Mouse (Mus musculus) hindbrain, embryonic 12.5 days (tissue): Measurements from ENCODE around the gene Fam13c. TPM values are rescaled to one million over a fixed set of nuclear protein-coding genes. Genes with fewer than 3 reads are reported as not detected.
A peak's percentile ranks its signal among the peaks of the same experiment; 100 is the strongest.
"Not testable (repeated sequence)": the region's sequence is repeated elsewhere in the genome, so short reads cannot be mapped to it uniquely, and the experiment has no call there.

Source experiments
- ATAC-seq: fragments of 200-750 bp; cut with Nextera tagmentation; 2 replicates; pipeline ENCODE4 v1.8.0; 2017; ENCODE audit warnings: moderate TSS enrichment; ENCODE audit not compliant: low FRiP score
- H3K27ac ChIP-seq: fragments of 300-500 bp; sonication (generic); 2 replicates; pipeline ENCODE4 v1.5.1; 2016; ENCODE audit warnings: mild to moderate bottlenecking
- H3K27me3 ChIP-seq: fragments of 300-500 bp; sonication (generic); 2 replicates; pipeline ENCODE4 v1.6.1; 2016; ENCODE audit warnings: mild to moderate bottlenecking
- H3K36me3 ChIP-seq: fragments of 300-500 bp; sonication (generic); 2 replicates; pipeline ENCODE4 v1.6.1; 2016; ENCODE audit warnings: mild to moderate bottlenecking
- H3K4me1 ChIP-seq: fragments of 300-500 bp; sonication (generic); 2 replicates; pipeline ENCODE4 v1.6.1; 2016
- H3K4me2 ChIP-seq: fragments of 300-500 bp; sonication (generic); replicated peaks from 2 replicates; pipeline ENCODE4 v1.6.1; 2016; ENCODE audit warnings: mild to moderate bottlenecking
- H3K4me3 ChIP-seq: fragments of 300-500 bp; sonication (generic); 2 replicates; pipeline ENCODE4 v1.5.1; 2016; ENCODE audit warnings: mild to moderate bottlenecking
- H3K9ac ChIP-seq: fragments of 300-500 bp; sonication (generic); 2 replicates; pipeline ENCODE4 v1.6.1; 2016; ENCODE audit warnings: mild to moderate bottlenecking, moderate library complexity
- H3K9me3 ChIP-seq: fragments of 300-500 bp; sonication (generic); replicated peaks from 2 replicates; pipeline ENCODE4 v1.6.1; 2016; ENCODE audit warnings: mild to moderate bottlenecking
- WGBS: fragments of 180-500 bp; shearing (Covaris S2); methylation state at CpG from one replicate; pipeline ENCODE4 v1.1.7; 2016; 5-methylcytosine and 5-hydroxymethylcytosine counted together
- polyA plus RNA-seq: library from polyadenylated mRNA; unstranded; fragments of >200 nt; fragmentation: Nextera tagmentation; extraction: Ambion mirVana; gene quantifications from 2 replicates; pipeline ENCODE4 v1.2.1, GENCODE M21; 2016

The Fam13c gene
- polyA plus RNA-seq, 1 experiment from 2014 or later = 22.1 TPM

DNA sequence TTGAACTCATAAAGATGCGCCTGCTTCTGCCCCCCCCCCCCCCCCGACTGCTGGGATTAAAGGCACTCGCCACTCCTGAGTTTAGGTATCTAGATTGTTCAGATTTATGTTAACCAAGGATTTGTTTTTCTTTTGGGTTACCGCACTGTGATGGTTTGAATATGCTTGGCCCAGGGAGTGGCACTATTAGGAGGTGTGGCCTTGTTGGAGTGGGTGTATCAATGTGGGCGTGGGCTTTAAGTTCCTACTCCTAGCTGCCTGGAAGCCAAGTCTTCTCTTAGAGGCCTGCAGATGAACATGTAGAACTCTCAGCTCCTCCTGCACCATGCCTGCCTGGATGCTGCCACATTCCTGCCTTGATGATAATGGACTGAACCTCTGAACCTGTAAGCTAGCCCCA lies 6.5 kb upstream of the Fam13c start:
- not testable (repeated sequence) for H3K4me3 ChIP-seq, ATAC-seq, H3K4me2 ChIP-seq, H3K27me3 ChIP-seq, H3K4me1 ChIP-seq, H3K36me3 ChIP-seq, H3K9ac ChIP-seq, H3K27ac ChIP-seq, H3K9me3 ChIP-seq
- 89% methylated on average over 4 of the region's 5 CpGs for WGBS

DNA sequence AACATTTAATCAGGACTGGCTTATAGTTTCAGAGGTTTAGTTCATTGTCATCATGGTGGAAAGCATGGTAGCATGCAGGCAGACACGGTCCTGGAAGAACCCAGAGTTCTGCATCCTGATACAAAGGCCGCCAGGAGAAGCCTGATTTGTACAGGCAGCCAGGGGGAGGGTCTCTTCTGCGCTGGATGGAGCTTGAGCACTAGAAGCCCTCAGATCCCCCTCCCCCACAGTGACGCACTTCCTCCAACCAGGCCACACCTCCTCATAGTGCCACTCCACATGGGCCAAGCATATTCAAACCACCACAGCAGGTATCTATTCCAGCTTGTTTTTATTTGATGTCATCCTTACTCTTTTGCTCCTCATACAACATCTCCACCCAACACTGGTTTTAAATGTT lies 3.6 kb upstream of the Fam13c start:
- WGBS = 86% methylated on average over 4 of the region's 4 CpGs
- H3K9me3 ChIP-seq = no peaks in the 10 kb centered on the region
- peaks cover 8% of the 10 kb centered on the region for H3K4me1 ChIP-seq
- no peak overlapping the region for H3K4me2 ChIP-seq
- ATAC-seq = no peak
- no peak overlapping the region for H3K27ac ChIP-seq
- H3K36me3 ChIP-seq = no peaks in the 10 kb centered on the region
- no peak overlapping the region for H3K9ac ChIP-seq
- no peaks in the 10 kb centered on the region for H3K27me3 ChIP-seq
- H3K4me3 ChIP-seq = no peak overlapping the region

DNA sequence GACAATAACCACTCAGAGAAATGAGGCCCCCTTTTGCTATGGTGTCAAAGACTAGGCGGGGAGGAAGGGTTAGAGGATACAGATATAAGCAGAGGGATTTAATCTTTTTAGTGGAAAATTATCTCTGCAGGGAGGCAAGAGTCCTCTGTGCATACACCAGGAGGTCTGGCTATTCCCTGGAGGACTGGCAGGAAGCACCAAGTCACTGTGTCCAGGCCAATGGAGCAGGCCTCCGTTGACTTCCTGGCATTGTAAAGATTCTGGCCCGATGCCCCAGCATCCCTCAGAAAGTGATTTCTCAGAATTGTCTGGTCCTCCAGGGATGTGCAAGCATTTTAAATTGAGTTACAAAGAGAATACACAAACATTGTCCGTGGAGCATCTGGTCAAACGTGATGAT lies 3.0 kb upstream of the Fam13c start:
- H3K27ac ChIP-seq = no peak overlapping the region
- WGBS = 82% methylated on average over 5 of the region's 5 CpGs

DNA sequence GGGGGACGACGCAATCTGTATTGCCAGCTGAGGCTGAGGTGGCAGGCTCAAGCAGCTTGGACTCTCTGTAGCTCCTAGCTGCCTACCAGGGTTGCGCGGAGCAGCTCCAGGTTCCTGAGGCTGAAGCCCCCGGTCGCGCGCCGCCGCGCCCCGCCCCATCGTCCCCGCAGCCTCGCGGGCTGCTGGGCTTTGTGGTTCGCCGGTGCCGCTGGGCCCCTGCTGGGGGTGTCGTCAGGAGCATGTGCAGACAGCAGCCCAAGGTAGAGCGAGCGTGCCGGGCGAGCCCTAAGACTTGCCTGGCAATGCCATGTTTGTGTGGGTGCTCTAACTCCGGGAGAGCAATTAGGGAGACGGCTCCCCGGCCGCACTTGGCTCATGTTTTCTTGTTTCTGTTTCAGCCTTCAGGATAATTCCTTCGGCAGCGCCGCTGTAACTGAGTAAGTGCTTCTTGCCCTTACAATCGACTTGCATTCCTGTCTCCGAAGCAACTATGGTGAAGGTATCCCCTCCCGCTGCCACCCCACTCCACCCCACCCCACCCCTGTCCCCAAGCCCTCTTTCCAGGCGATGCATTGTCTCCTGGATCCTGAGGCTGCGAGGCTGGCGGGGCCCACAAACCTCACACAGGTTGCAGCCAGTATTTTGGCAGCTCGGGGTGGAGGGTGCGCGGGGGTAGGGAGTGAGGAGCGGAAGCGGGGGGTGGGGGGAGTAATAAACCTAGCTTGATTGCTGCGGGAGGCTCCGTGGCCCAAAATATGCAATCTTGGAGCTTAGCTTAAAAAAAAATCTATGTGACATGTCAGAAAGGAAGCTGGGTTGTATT lies 569 bp downstream of the Fam13c start:
- H3K9ac ChIP-seq = peak overlapping the region; percentile 82
- WGBS = under 1% methylated on average over 44 of the region's 44 CpGs
- H3K4me1 ChIP-seq = peaks cover 26% of the 10 kb centered on the region

More for the DNA sequence above, 3.0 kb upstream of the Fam13c start:
- Histone ChIP-seq H3K27me3 (no peaks in the 10 kb centered on the region), H3K9ac (no peak overlapping the region), H3K9me3 (no peaks in the 10 kb centered on the region), H3K36me3 (no peaks in the 10 kb centered on the region), H3K4me2 (no peak overlapping the region), H3K4me3 (no peak overlapping the region), H3K4me1 (peaks cover 14% of the 10 kb centered on the region)
- no peak for ATAC-seq

DNA sequence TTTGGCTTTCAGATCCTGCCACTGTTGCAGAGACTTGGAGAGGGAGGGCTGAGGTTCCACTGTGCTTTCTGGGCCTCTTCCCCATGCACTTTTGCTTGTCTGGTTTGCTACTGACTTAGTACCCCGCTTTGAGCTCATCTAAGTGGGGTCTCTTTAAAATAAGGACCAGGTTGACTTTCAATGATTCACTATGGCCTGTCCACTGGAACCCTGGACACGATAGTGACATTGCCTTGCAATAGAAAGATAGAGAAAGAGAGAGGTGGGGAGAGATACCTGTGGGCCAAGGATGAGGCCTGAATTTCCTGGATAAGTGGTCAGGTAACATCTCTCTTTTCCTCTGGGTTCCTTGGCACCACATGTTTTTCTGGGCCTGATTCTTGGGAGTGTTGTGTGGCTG lies 1.9 kb downstream of the Fam13c start:
- Histone ChIP-seq H3K9ac (peak overlapping the region; percentile 82; the same call in 1 of the 2 replicates), H3K27ac (no peak overlapping the region), H3K4me2 (peak overlapping the region; percentile 78), H3K4me1 (peaks cover 26% of the 10 kb centered on the region), H3K9me3 (no peaks in the 10 kb centered on the region), H3K4me3 (peak overlapping the region; percentile 63), H3K27me3 (no peaks in the 10 kb centered on the region), H3K36me3 (no peaks in the 10 kb centered on the region)
- 87% methylated on average over 2 of the region's 2 CpGs for WGBS
- no peak for ATAC-seq

More for the DNA sequence above, 569 bp downstream of the Fam13c start:
- Histone ChIP-seq H3K36me3 (no peaks in the 10 kb centered on the region), H3K4me2 (peak overlapping the region; percentile 78), H3K27ac (peak overlapping the region; percentile 96), H3K27me3 (no peaks in the 10 kb centered on the region), H3K4me3 (peak overlapping the region; percentile 63), H3K9me3 (no peaks in the 10 kb centered on the region)
- ATAC-seq = peak; percentile 94

DNA sequence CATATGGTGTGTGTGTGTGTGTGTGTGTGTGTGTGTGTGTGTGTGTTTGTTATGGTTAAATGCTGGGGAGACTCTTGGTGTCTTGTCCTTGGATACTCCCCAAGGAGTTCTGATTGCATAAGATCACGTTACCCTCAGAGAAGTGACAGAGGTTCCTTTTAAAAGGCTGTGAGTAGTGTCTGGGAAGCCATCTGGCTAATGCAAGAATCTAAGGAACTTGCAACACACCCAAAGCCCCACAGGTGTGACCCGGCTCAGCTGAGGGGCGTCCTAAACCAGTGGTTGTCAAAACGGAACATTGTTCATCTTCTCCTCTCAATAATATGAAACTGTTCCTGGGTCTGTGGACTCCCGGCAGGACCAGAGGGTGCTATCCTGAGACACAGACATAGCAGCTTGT lies 2.3 kb downstream of the Fam13c start:
- Histone ChIP-seq H3K36me3 (no peaks in the 10 kb centered on the region), H3K4me2 (peak overlapping the region; percentile 78), H3K9ac (no peak overlapping the region; the same call in 1 of the 2 replicates), H3K27me3 (no peaks in the 10 kb centered on the region), H3K27ac (no peak overlapping the region), H3K4me3 (0 out of 2 replicates have a peak overlapping the region, but pooled peaks have one; percentile 4), H3K4me1 (peaks cover 26% of the 10 kb centered on the region), H3K9me3 (no peaks in the 10 kb centered on the region)
- no peak for ATAC-seq
- WGBS = 69% methylated on average over 5 of the region's 5 CpGs

DNA sequence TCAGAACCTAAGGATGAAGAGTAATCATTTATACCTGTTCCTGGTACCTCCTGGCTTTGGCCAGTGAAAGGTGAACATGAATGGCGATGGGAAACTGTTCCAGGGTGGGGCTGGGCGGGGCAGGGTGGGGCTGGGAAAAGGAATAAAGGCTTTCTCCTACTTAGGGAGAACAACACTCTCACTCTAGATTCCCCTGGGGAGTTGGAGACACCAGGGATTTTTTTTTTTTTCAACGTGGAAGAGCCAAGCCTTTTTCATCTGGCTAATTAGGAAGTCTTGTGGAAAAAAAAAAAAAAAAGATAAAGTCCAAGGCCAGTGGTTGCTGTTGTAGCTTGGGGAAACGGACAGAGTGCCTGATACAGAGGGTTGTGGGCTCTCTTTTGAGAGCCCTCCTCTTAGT lies 7.5 kb downstream of the Fam13c start:
- ATAC-seq = no peak
- H3K27ac ChIP-seq = no peak overlapping the region
- H3K36me3 ChIP-seq = peaks cover 22% of the 10 kb centered on the region
- 71% methylated on average over 4 of the region's 4 CpGs for WGBS
- H3K4me3 ChIP-seq = no peak overlapping the region
- no peaks in the 10 kb centered on the region for H3K9me3 ChIP-seq
- H3K4me2 ChIP-seq = no peak overlapping the region
- H3K27me3 ChIP-seq = no peaks in the 10 kb centered on the region
- no peak overlapping the region for H3K9ac ChIP-seq
- H3K4me1 ChIP-seq = peaks cover 7% of the 10 kb centered on the region

DNA sequence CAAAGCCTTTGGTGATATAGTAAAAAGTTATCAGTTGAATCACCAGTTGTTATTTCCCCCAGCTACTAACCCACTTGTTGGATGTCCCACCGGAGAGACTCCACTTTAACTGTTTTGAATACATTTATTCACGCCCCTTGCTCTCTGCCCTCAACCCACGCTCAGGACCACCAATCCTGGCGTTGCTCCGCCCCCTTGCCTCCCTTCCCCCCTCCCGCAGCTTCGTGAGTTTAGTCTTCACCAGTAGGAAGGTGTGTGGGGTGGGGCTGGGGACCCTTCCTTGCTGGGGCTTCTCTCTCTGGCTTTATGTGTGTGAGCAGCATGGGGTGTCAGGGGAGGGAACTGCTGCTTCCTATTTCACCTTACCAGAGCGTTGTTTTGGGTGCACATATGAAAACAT lies 8.9 kb downstream of the Fam13c start:
- no peaks in the 10 kb centered on the region for H3K27me3 ChIP-seq
- peaks cover 26% of the 10 kb centered on the region for H3K36me3 ChIP-seq
- no peaks in the 10 kb centered on the region for H3K9me3 ChIP-seq
- ATAC-seq = no peak
- H3K4me3 ChIP-seq = no peak overlapping the region
- H3K27ac ChIP-seq = no peak overlapping the region
- 41% methylated on average over 8 of the region's 8 CpGs for WGBS
- H3K4me1 ChIP-seq = no peaks in the 10 kb centered on the region
- H3K4me2 ChIP-seq = no peak overlapping the region
- no peak overlapping the region for H3K9ac ChIP-seq

DNA sequence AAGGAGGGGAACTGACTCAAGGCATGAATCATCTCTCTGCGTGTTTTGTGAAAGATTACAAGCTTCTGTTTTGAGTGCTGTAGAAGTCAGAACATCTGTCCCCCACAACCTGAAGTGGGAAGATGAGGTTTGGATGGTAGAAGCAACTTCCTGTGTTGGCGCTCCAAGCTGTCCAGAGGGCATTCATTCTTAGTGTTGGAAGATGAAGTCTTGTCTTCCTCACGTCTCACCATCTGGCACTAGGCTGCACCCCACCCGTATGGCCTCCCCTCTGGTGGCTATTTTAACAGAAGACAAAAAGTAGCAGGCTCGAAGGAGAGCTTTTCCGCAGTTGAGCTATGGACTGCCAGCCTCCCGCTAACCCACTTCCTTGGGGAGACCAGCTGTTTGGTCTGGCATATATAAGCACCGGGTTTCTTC lies 15.6 kb downstream of the Fam13c start:
- no peak for ATAC-seq
- Histone ChIP-seq H3K36me3 (peaks cover 36% of the 10 kb centered on the region), H3K9me3 (no peaks in the 10 kb centered on the region; the same call in 1 of the 2 replicates), H3K27ac (no peak overlapping the region), H3K4me2 (no peak overlapping the region), H3K4me1 (no peaks in the 10 kb centered on the region), H3K9ac (no peak overlapping the region), H3K4me3 (no peak overlapping the region), H3K27me3 (no peaks in the 10 kb centered on the region)
- WGBS = 89% methylated on average over 8 of the region's 8 CpGs

DNA sequence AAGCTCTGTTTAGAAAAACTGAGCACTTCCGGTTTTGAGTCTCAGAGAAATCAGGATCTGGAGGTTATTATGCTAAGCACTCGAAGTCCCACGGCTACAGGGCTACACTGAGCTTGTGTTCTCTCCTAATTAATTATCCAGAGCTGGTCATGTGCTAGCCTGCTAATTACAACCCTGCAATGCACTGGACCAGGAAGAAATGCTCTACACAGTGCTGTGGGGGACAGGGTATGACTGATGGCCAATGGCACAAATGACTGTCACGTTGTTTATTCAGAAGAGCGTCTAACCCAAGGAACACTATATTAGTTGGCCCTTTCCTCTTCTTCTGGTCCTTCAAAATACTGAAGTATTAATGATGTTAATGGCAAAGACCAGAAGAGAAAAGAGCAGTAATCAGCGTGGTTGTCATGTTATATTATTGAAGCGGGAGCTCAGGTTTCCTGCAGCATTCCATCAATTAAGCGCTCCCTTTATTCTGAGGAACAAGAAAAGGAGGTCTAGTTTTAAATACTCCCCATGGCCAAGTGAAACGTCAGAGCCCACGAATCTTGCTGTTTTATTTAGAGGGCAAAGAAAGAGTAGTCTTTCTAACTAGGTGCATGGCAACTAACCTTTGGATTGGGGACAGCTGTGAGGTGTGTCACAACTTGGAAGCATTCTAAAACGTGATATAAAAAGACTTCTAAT lies 18.4 kb downstream of the Fam13c start:
- Histone ChIP-seq H3K4me1 (no peaks in the 10 kb centered on the region), H3K9me3 (no peaks in the 10 kb centered on the region; the same call in 1 of the 2 replicates), H3K27me3 (no peaks in the 10 kb centered on the region), H3K36me3 (peaks cover 46% of the 10 kb centered on the region), H3K27ac (peak overlapping the region; percentile 18; the same call in 1 of the 2 replicates), H3K4me3 (no peak overlapping the region), H3K4me2 (no peak overlapping the region), H3K9ac (no peak overlapping the region)
- peak; percentile 85 for ATAC-seq
- WGBS = 63% methylated on average over 11 of the region's 11 CpGs

DNA sequence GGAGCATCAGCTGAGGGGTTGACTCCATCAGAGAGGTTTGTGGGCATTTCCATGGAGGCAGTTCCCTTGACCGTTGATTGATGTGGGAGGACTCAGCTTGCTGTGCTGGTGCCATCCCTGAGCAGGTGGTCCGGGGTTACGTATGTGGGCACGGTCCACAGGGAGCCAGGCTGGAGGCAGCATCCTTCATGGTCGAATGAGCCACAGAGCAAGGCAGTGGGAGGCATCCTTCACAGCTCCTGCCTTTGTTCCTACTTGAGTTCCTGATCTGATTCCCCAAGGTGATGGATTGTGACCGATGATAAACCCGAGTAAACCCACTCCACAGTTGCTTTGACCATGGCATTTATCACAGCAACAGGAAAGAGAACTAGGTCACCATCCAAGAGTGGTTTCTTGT lies 25.4 kb downstream of the Fam13c start:
- no peaks in the 10 kb centered on the region for H3K9me3 ChIP-seq
- H3K4me2 ChIP-seq = no peak overlapping the region
- H3K9ac ChIP-seq = no peak overlapping the region
- no peak overlapping the region for H3K27ac ChIP-seq
- H3K4me1 ChIP-seq = no peaks in the 10 kb centered on the region
- no peak overlapping the region for H3K4me3 ChIP-seq
- H3K27me3 ChIP-seq = no peaks in the 10 kb centered on the region
- ATAC-seq = no peak
- 66% methylated on average over 7 of the region's 7 CpGs for WGBS
- H3K36me3 ChIP-seq = peaks cover 30% of the 10 kb centered on the region

DNA sequence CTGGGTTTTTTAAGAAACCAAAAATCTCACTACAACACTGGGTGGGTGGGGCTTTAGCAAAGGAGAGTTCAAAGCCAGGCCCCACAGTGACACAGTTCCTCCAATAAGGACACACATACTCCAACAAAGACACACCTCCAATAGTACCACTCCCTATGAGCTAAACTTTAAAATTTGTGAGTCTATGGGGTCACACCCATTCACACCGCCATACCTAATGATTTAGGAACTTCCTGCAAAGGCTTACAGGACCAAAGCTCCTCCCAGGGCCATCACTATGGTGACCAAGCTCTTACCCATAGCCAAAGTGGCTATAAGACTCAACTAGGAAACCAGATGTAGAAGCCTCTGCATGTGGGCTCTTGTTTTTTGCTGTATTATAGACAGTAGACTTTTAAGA lies 30.6 kb downstream of the Fam13c start:
- Histone ChIP-seq H3K4me1 (no peaks in the 10 kb centered on the region), H3K4me3 (no peak overlapping the region), H3K4me2 (no peak overlapping the region), H3K27me3 (no peaks in the 10 kb centered on the region), H3K36me3 (peaks cover 30% of the 10 kb centered on the region), H3K27ac (no peak overlapping the region), H3K9me3 (no peaks in the 10 kb centered on the region), H3K9ac (no peak overlapping the region)
- WGBS = 77% methylated on average over 1 of the region's 1 CpGs
- ATAC-seq = no peak
